17 mouse cellular contexts compared by ENCODE assay signal in the genomic region with DNA sequence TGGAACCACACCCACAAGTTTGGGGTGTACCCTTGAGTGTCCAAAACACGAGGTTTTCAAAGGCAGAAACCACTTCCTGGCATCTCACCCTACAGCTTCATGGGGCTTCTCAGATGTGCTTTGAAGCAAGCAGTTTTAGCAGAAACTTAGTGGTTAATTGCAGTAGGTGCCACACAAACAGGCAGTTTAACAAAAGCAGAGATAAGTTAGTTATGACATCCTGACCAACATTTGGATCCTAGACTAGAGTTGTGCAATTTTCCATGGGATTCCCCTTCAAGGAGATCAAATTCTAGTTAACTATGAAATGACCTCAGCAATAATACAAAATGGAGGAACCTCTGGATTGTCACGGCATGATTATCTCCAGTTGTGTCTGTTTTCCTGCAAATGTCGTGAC.
DNase-seq lines count a peak whose midpoint lies in the region; ATAC-seq lines count a peak whose summit lies in the region.
"Had no signal": no experiment of that assay in that cellular context is flagged by ENCODE, and none has a peak within 500 bp of the region (broad histone marks: within the 10 kb centered on the region; RNA-seq: fewer than 3 reads in every experiment).

No protein-coding gene starts in this region.

- no peaks in the 10 kb centered on the region for H3K27me3 ChIP-seq in heart, embryonic 12.5 days (replicated peaks)
- no peaks in the 10 kb centered on the region for H3K27me3 ChIP-seq in midbrain, embryonic 15.5 days (replicated peaks)
- H3K27me3 ChIP-seq: liver, embryonic 15.5 days had no signal

- H3K27ac ChIP-seq in heart, embryonic 12.5 days (ENCODE audit: poor library complexity, severe bottlenecking): no peak overlapping the region
- no peak overlapping the region for H3K27ac ChIP-seq in midbrain, embryonic 15.5 days
- H3K27ac ChIP-seq: heart, embryonic 10.5 days; kidney, postnatal 0 days; liver, embryonic 15.5 days; macrophage had no signal

- no peak overlapping the region for H3K4me2 ChIP-seq in heart, embryonic 12.5 days
- no peak overlapping the region for H3K4me2 ChIP-seq in midbrain, embryonic 15.5 days
- H3K4me2 ChIP-seq: liver, embryonic 15.5 days had no signal

- intact Hi-C loops in left cerebral cortex, postnatal 25 days (cut with DNase I): no loop called here

- no peak overlapping the region for H3K4me3 ChIP-seq in heart, embryonic 12.5 days
- H3K4me3 ChIP-seq in midbrain, embryonic 15.5 days: no peak overlapping the region
- H3K4me3 ChIP-seq: heart, embryonic 10.5 days; liver, embryonic 15.5 days had no signal

- peak; percentile 85 for DNase-seq in heart, adult 11 months
- peak; percentile 77 for DNase-seq in CD4-positive, CD25-positive, alpha-beta regulatory T cell, adult 2 months (ENCODE audit: low read depth, low spot score)
- DNase-seq in thymus, postnatal 10 days (ENCODE audit: low spot score in 2 of 2): peak; percentile 43 to 45
- DNase-seq in left cerebral cortex, postnatal 25 days (ENCODE audit: low spot score in 2 of 2): no peak
- no peak for DNase-seq in ovary, postnatal 14 days (ENCODE audit: low spot score)
- DNase-seq: cerebellum, adult 11 months; left cerebral cortex, postnatal 4 days had no signal

- H3K9me3 ChIP-seq in heart, embryonic 12.5 days (replicated peaks): no peaks in the 10 kb centered on the region
- no peaks in the 10 kb centered on the region for H3K9me3 ChIP-seq in midbrain, embryonic 15.5 days
- H3K9me3 ChIP-seq: heart, embryonic 10.5 days; liver, embryonic 15.5 days had no signal

- no peaks in the 10 kb centered on the region for H3K4me1 ChIP-seq in heart, embryonic 12.5 days (replicated peaks)
- H3K4me1 ChIP-seq in midbrain, embryonic 15.5 days: no peaks in the 10 kb centered on the region
- H3K4me1 ChIP-seq: heart, embryonic 10.5 days; liver, embryonic 15.5 days had no signal

- 55% methylated on average over 3 of the region's 3 CpGs for WGBS in heart, embryonic 12.5 days
- WGBS in midbrain, embryonic 15.5 days: 73% methylated on average over 3 of the region's 3 CpGs

- no peaks in the 10 kb centered on the region for H3K36me3 ChIP-seq in heart, embryonic 12.5 days
- H3K36me3 ChIP-seq in midbrain, embryonic 15.5 days (replicated peaks): no peaks in the 10 kb centered on the region
- H3K36me3 ChIP-seq: heart, embryonic 10.5 days; liver, embryonic 15.5 days had no signal

- ATAC-seq in heart, embryonic 12.5 days (ENCODE audit: insufficient number of reproducible peaks, low FRiP score): no peak
- peak; percentile 17; the same call in 1 of the 2 replicates for ATAC-seq in megakaryocyte progenitor cell, adult 5-6 weeks (replicated peaks; ENCODE audit: poor library complexity)
- ATAC-seq in midbrain, embryonic 15.5 days (replicated peaks): no peak
- ATAC-seq: forebrain, embryonic 14.5 days; intestine, embryonic 16.5 days; midbrain, embryonic 16.5 days had no signal

- no peak overlapping the region for H3K9ac ChIP-seq in heart, embryonic 12.5 days
- H3K9ac ChIP-seq in midbrain, embryonic 15.5 days: no peak overlapping the region
- H3K9ac ChIP-seq: liver, embryonic 15.5 days had no signal

Comparison
In these comparisons a context has a peak if more than half of its experiments do, and no peak if none do; other contexts are left out.
1. DNase-seq: peak in heart, adult 11 months (single experiment), CD4-positive, CD25-positive, alpha-beta regulatory T cell, adult 2 months (single experiment) and thymus, postnatal 10 days (2 of 2); none in left cerebral cortex, postnatal 25 days (0 of 2) and ovary, postnatal 14 days (single experiment).